Mouse (Mus musculus) hindbrain, embryonic 10.5 days (tissue): ENCODE data around the gene Zfp84. TPM values are rescaled to one million over a fixed set of nuclear protein-coding genes. Genes with fewer than 3 reads are reported as not detected.
"Not testable (repeated sequence)": the region's sequence is repeated elsewhere in the genome, so short reads cannot be mapped to it uniquely, and the experiment has no call there.

Experiments
- DNase-seq: peaks from one replicate; pipeline ENCODE4 v3.0.0-alpha.2; 2017; ENCODE audit warnings: low spot score
- H3K27ac ChIP-seq: fragments of 300-500 bp; sonication (generic); 2 replicates; pipeline ENCODE4 v1.5.1; 2016; ENCODE audit warnings: mild to moderate bottlenecking, moderate library complexity
- H3K27me3 ChIP-seq: fragments of 300-500 bp; sonication (generic); 2 replicates; pipeline ENCODE4 v1.6.1; 2016; ENCODE audit warnings: mild to moderate bottlenecking; ENCODE audit not compliant: poor library complexity, insufficient read depth, severe bottlenecking
- H3K36me3 ChIP-seq: fragments of 300-500 bp; sonication (generic); 2 replicates; pipeline ENCODE4 v1.6.1; 2016; ENCODE audit warnings: mild to moderate bottlenecking, moderate library complexity
- H3K4me1 ChIP-seq: fragments of 300-500 bp; sonication (generic); replicated peaks from 2 replicates; pipeline ENCODE4 v1.6.1; 2016; ENCODE audit warnings: mild to moderate bottlenecking
- H3K4me3 ChIP-seq: fragments of 300-500 bp; sonication (generic); 2 replicates; pipeline ENCODE4 v1.5.1; 2016; ENCODE audit warnings: mild to moderate bottlenecking, moderate library complexity
- H3K9me3 ChIP-seq: fragments of 300-500 bp; sonication (generic); 2 replicates; pipeline ENCODE4 v1.6.1; 2016; ENCODE audit warnings: mild to moderate bottlenecking, moderate library complexity
- WGBS: fragments of 180-500 bp; shearing (Covaris S2); methylation state at CpG from one replicate; pipeline ENCODE4 v1.1.7; 2016; 5-methylcytosine and 5-hydroxymethylcytosine counted together
- polyA plus RNA-seq: library from polyadenylated mRNA; unstranded; fragments of >200 nt; fragmentation: Nextera tagmentation; extraction: Ambion mirVana; gene quantifications from 2 replicates; pipeline ENCODE4 v1.2.1, GENCODE M21; 2016

Gene Zfp84
- polyA plus RNA-seq = 10.8 and 10.9 TPM in 2 replicates

GRCm38 (mm10) chr7:29768090-29768900, at the start of gene Zfp84:
Zfp84 (plus strand) TSS chr7:29768552.
- Histone ChIP-seq H3K27ac (peak within 1 kb of the TSS; percentile 93), H3K36me3 (peaks cover 25% of the 10 kb centered on the region), H3K27me3 (no peaks in the 10 kb centered on the region), H3K4me1 (peaks cover 23% of the 10 kb centered on the region), H3K9me3 (no peaks in the 10 kb centered on the region), H3K4me3 (peak within 1 kb of the TSS; percentile 75)
- peak; percentile 87 for DNase-seq
- under 1% methylated on average over 32 of the region's 32 CpGs for WGBS

- H3K4me3 ChIP-seq = 0 out of 2 replicates have a peak overlapping the region, but pooled peaks have one; percentile 9
- H3K27me3 ChIP-seq, H3K9me3 ChIP-seq, H3K4me1 ChIP-seq, H3K36me3 ChIP-seq, DNase-seq, H3K27ac ChIP-seq: not testable (repeated sequence)
- 30% methylated on average over 17 of the region's 17 CpGs for WGBS
Measured at GRCm38 (mm10) chr7:29725461-29726142, 42.8 kb upstream of the Zfp84 start.

DNA sequence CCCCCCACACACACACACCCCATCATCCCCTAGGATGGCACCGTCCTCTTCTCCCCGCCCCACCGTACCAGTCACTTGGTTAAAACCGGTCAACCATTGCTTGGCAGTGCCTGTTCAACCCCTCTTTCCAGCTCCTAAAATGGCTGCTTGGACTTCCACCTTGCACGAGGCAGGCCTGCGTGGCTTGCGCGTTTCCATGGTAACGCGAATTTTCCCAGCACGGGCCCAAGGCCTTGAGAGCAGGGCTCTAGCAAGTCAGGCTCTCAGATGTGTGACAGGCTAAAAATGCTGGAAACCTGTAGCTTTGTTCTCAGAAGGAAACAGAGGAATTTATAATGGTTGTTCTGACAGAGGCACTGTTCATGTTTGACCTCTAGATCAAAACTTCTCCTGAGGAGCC, 41.5 kb upstream of the Zfp84 start, which contains the start of gene Catsperg2:
Catsperg2 (minus strand) TSS at position 173 of the 400 bp plus-strand sequence.
- not testable (repeated sequence) for DNase-seq, H3K4me1 ChIP-seq, H3K27me3 ChIP-seq, H3K27ac ChIP-seq, H3K36me3 ChIP-seq
- 57% methylated on average over 11 of the region's 11 CpGs for WGBS
- 0 out of 2 replicates have a peak within 1 kb of the TSS, but pooled peaks have one; percentile 9 for H3K4me3 ChIP-seq
- H3K9me3 ChIP-seq = peaks cover 11% of the 10 kb centered on the region

GRCm38 (mm10) chr7:29728055-29728454, 40.3 kb upstream of the Zfp84 start:
- Histone ChIP-seq H3K27ac (no peak overlapping the region), H3K4me3 (no peak overlapping the region), H3K9me3 (peaks cover 19% of the 10 kb centered on the region), H3K4me1 (no peaks in the 10 kb centered on the region), H3K27me3 (no peaks in the 10 kb centered on the region), H3K36me3 (no peaks in the 10 kb centered on the region)
- 96% methylated on average over 2 of the region's 2 CpGs for WGBS
- DNase-seq = no peak

DNA sequence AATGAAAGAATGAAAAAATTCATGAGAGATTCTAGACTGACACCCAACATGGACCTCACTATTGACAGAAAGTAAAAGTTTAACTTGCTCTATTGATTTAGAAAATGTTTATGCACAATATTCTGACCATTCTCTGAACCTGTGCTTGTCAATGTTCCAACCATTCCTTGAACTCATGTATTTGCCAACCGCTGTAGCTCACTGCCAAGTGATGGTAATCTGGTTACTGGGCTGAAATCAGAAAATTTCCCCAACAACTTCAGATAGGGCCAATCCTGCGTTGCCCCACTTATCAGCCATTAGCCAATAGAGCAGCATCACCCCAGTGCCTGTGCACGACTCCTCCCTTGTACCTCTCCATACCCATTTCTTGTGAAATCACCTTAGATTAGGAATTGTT, 26.1 kb upstream of the Zfp84 start:
- no peaks in the 10 kb centered on the region for H3K36me3 ChIP-seq
- no peaks in the 10 kb centered on the region for H3K9me3 ChIP-seq
- H3K27me3 ChIP-seq = no peaks in the 10 kb centered on the region
- no peak for DNase-seq
- H3K4me3 ChIP-seq = no peak overlapping the region
- no peak overlapping the region for H3K27ac ChIP-seq
- H3K4me1 ChIP-seq = no peaks in the 10 kb centered on the region
- WGBS = 90% methylated on average over 3 of the region's 3 CpGs

DNA sequence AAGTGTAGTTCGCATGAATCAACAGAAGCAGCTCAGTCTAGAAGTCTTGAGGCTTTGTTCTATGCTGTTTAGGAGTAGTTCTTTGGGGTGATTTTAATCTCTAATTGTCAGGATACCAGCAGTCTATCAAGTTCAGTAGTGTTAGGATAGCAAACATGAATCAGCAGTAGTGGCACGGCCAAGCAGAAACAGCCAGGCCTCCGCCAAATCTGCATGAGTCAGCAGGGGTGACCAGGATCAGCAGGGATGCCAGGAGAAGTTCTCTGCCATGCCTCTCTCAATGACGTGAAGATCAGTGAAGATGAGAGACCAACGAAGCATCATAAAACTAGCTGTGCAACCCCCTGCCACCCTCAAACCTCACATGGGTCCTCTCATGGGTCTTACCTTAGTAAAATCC, 7.9 kb upstream of the Zfp84 start:
- H3K4me1 ChIP-seq = no peaks in the 10 kb centered on the region
- 86% methylated on average over 5 of the region's 5 CpGs for WGBS
- H3K9me3 ChIP-seq = peaks cover 14% of the 10 kb centered on the region
- H3K27ac ChIP-seq = no peak overlapping the region
- H3K27me3 ChIP-seq = no peaks in the 10 kb centered on the region
- no peaks in the 10 kb centered on the region for H3K36me3 ChIP-seq
- no peak overlapping the region for H3K4me3 ChIP-seq
- no peak for DNase-seq

- no peak overlapping the region for H3K4me3 ChIP-seq
- H3K4me1 ChIP-seq = peaks cover 18% of the 10 kb centered on the region
- DNase-seq = no peak
- H3K9me3 ChIP-seq = no peaks in the 10 kb centered on the region
- H3K27ac ChIP-seq = no peak overlapping the region
- WGBS = 76% methylated on average over 7 of the region's 7 CpGs
- H3K36me3 ChIP-seq = no peaks in the 10 kb centered on the region
- no peaks in the 10 kb centered on the region for H3K27me3 ChIP-seq
Measured at GRCm38 (mm10) chr7:29764702-29765101, 3.6 kb upstream of the Zfp84 start.

DNA sequence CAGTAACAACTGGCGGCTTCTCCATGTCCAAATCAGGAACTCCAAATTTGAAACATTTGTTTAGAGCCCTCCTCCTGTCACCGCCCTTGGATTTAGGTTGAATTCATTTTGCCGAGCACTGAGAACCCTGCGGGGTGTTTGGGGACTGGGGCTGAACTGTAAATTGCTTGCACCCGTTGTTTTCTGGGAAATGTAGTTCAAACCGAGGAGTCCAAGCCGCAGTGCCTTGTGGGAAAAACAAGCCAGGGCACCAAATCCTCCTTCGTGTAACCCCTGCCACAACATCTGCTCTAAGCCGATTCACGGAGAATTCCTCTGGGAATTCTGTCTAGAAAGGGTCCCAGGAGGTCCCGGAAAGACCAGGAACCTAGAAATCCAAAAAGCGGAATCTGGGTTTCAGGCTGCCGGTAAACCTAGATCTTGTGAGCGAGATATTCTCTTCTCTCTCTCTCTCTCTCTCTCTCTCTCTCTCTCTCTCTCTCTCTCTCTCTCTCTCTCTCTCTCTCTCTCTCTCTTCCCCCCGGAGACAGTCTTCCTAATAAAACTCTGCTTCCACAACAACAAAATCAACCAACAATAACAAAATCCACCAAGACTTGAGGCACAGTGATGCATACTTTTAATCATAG, 1.2 kb upstream of the Zfp84 start:
- H3K27ac ChIP-seq = peak overlapping the region; percentile 87
- peak; percentile 80 for DNase-seq

GRCm38 (mm10) chr7:29768980-29769379, 628 bp downstream of the Zfp84 start:
- WGBS = 10% methylated on average over 10 of the region's 10 CpGs
- Histone ChIP-seq H3K4me1 (peaks cover 23% of the 10 kb centered on the region), H3K36me3 (peaks cover 32% of the 10 kb centered on the region), H3K27ac (peak overlapping the region; percentile 93), H3K9me3 (no peaks in the 10 kb centered on the region), H3K4me3 (peak overlapping the region; percentile 75), H3K27me3 (no peaks in the 10 kb centered on the region)
- DNase-seq = no peak

More for the DNA sequence above, 1.2 kb upstream of the Zfp84 start:
- Histone ChIP-seq H3K9me3 (no peaks in the 10 kb centered on the region), H3K4me3 (peak overlapping the region; percentile 75), H3K36me3 (peaks cover 14% of the 10 kb centered on the region), H3K27me3 (no peaks in the 10 kb centered on the region), H3K4me1 (peaks cover 23% of the 10 kb centered on the region)
- WGBS = 3% methylated on average over 15 of the region's 15 CpGs

GRCm38 (mm10) chr7:29773503-29773902, 5.2 kb downstream of the Zfp84 start:
- Histone ChIP-seq H3K27me3 (no peaks in the 10 kb centered on the region), H3K36me3 (peaks cover 77% of the 10 kb centered on the region), H3K4me3 (no peak overlapping the region), H3K9me3 (peaks cover 5% of the 10 kb centered on the region; the same call in 1 of the 2 replicates), H3K4me1 (peaks cover 12% of the 10 kb centered on the region), H3K27ac (no peak overlapping the region)
- WGBS = 92% methylated on average over 7 of the region's 7 CpGs
- no peak for DNase-seq

GRCm38 (mm10) chr7:29774371-29774770, 6.0 kb downstream of the Zfp84 start:
- WGBS = 88% methylated on average over 3 of the region's 3 CpGs
- DNase-seq = no peak
- Histone ChIP-seq H3K9me3 (peaks cover 5% of the 10 kb centered on the region; the same call in 1 of the 2 replicates), H3K4me1 (peaks cover 9% of the 10 kb centered on the region), H3K36me3 (peaks cover 86% of the 10 kb centered on the region), H3K4me3 (no peak overlapping the region), H3K27me3 (no peaks in the 10 kb centered on the region), H3K27ac (no peak overlapping the region)

DNA sequence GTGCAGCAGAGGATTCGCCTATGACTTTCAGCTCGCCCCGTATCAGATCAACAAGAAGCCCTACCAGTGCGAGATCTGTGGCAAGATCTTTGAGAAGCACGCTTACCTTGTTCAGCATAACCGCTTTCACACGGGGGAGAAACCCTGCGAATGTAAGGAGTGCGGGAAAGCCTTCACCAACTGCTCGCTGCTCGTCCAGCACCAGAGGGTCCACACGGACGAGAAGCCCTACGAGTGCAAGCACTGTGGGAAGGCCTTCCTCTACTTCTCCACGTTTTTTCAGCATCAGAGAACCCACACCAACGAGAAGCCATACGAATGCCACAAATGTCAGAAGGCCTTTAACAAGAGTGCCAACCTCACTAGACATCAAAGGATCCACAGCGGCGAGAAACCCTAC, 8.2 kb downstream of the Zfp84 start:
- DNase-seq = no peak
- H3K27ac ChIP-seq = no peak overlapping the region
- H3K4me1 ChIP-seq = no peaks in the 10 kb centered on the region
- peaks cover 5% of the 10 kb centered on the region; the same call in 1 of the 2 replicates for H3K9me3 ChIP-seq
- no peaks in the 10 kb centered on the region for H3K27me3 ChIP-seq
- WGBS = 96% methylated on average over 19 of the region's 19 CpGs
- no peak overlapping the region for H3K4me3 ChIP-seq
- H3K36me3 ChIP-seq = peaks cover 84% of the 10 kb centered on the region
